Mouse (Mus musculus) ZHBTc4 (cell line): ENCODE results near the gene Tnip1.
A peak's percentile ranks its signal among the peaks of the same experiment; 100 is the strongest.

Source experiments
- DNase-seq: peaks from one replicate; pipeline ENCODE4 v3.0.0-alpha.2; 2011; ENCODE audit warnings: low read depth, low spot score

The Tnip1 gene

GRCm38 (mm10) chr11:54879922-54880321 is 82.8 kb downstream of the Tnip1 start:
- DNase-seq = no peak

GRCm38 (mm10) chr11:54879434-54879833 is 83.3 kb downstream of the Tnip1 start:
- peak; percentile 74 for DNase-seq

GRCm38 (mm10) chr11:54878893-54879292 is 83.8 kb downstream of the Tnip1 start:
- DNase-seq = no peak

GRCm38 (mm10) chr11:54876031-54876430 is 86.7 kb downstream of the Tnip1 start:
- DNase-seq = no peak

GRCm38 (mm10) chr11:54871831-54872537 is 90.7 kb downstream of the Tnip1 start:
- DNase-seq = no peak

- DNase-seq = no peak
Observed at GRCm38 (mm10) chr11:54869318-54869717, 93.4 kb downstream of the Tnip1 start.

GRCm38 (mm10) chr11:54868445-54868844 is 94.3 kb downstream of the Tnip1 start:
- no peak for DNase-seq

GRCm38 (mm10) chr11:54867903-54868434 is 94.7 kb downstream of the Tnip1 start:
- DNase-seq = no peak

GRCm38 (mm10) chr11:54867049-54867385 is 95.7 kb downstream of the Tnip1 start:
- peak; percentile 67 for DNase-seq

GRCm38 (mm10) chr11:54866119-54867048 is 96.3 kb downstream of the Tnip1 start, which contains the start of gene Hint1:
Gene Hint1 (plus strand): TSS chr11:54866383.
- DNase-seq = peak; percentile 93

GRCm38 (mm10) chr11:54865330-54866085 is 97.2 kb downstream of the Tnip1 start:
- no peak for DNase-seq

GRCm38 (mm10) chr11:54862621-54863520 is 99.8 kb downstream of the Tnip1 start:
- peak; percentile 60 for DNase-seq

GRCm38 (mm10) chr11:54861471-54862420 is 101.0 kb downstream of the Tnip1 start:
- no peak for DNase-seq
